Mouse (Mus musculus): ENCODE data around the gene Zkscan5. TPM values are rescaled to one million over a fixed set of nuclear protein-coding genes. Genes with fewer than 3 reads are reported as not detected.
"Not testable (repeated sequence)": the region's sequence is repeated elsewhere in the genome, so short reads cannot be mapped to it uniquely, and the experiment has no call there.

Gene Zkscan5
- polyA plus RNA-seq, 1 experiment: 9.3 TPM

DNA sequence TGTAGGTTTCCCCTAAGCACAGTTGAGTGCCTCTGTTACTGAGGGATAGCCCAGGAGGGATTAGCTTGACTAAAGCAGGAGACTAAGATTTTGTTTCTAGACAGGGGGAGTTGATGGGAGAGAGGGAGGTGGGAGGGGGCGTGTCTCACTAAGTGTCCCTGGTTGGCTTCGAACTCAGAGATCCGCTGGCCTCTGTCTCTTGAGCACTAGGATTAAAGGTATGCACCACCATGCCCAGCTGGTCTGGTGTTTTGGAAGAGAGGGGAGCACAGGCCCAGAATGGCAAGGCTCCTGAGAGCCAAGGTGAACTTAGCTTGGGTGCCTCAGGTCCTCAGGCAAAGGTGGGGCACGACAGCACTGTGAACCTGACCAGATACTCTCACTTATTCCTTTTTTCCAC is 7.0 kb downstream of the Zkscan5 start:
- TF ChIP-seq POLR2A (IDR thresholded peaks at IDR 0.05; ENCODE audit: extremely low read depth, insufficient read depth, low read length) (no peak), CTCF (IDR thresholded peaks at IDR 0.05; ENCODE audit: extremely low read depth, insufficient read depth, low read length) (no peak)
- no peak overlapping the region for H3K4me3 ChIP-seq (ENCODE audit: insufficient read depth, low read length)

GRCm38 (mm10) chr5:145212216-145212615 is 7.9 kb downstream of the Zkscan5 start:
- TF ChIP-seq CTCF (IDR thresholded peaks at IDR 0.05; ENCODE audit: extremely low read depth, insufficient read depth, low read length) (no peak), POLR2A (IDR thresholded peaks at IDR 0.05; ENCODE audit: extremely low read depth, insufficient read depth, low read length) (no peak)
- Histone ChIP-seq H3K27ac (ENCODE audit: insufficient read depth, low read length) (no peak overlapping the region), H3K4me1 (ENCODE audit: control insufficient read depth, insufficient read depth, low read length) (no peaks in the 10 kb centered on the region), H3K4me3 (ENCODE audit: insufficient read depth, low read length) (no peak overlapping the region)

More for the DNA sequence above, 7.0 kb downstream of the Zkscan5 start:
- Histone ChIP-seq H3K4me1 (ENCODE audit: control insufficient read depth, insufficient read depth, low read length) (no peaks in the 10 kb centered on the region), H3K27ac (ENCODE audit: insufficient read depth, low read length) (no peak overlapping the region)

DNA sequence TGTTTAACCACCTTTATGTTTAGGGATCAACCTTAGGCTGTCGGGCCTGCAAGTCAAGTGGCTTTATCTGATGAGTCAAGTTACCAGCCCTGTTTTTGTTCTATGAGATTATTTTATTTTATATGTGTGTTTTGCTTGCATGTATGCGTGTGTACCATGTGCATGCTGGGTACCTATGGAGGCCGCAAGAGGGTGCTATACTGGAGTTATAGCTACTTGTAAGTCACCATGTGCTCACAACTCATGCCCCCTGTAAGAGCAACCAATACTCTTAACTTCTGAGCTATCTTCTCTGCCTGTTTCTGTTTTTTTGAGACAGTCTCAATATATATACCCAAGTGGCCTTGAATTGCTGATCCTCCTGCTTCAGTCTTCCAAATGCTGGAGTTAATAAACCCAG is 9.1 kb downstream of the Zkscan5 start:
- H3K4me1 ChIP-seq (ENCODE audit: control insufficient read depth, insufficient read depth, low read length): no peaks in the 10 kb centered on the region
- no peak overlapping the region for H3K4me3 ChIP-seq (ENCODE audit: insufficient read depth, low read length)
- no peak overlapping the region for H3K27ac ChIP-seq (ENCODE audit: insufficient read depth, low read length)
- TF ChIP-seq CTCF (IDR thresholded peaks at IDR 0.05; ENCODE audit: extremely low read depth, insufficient read depth, low read length) (no peak), POLR2A (IDR thresholded peaks at IDR 0.05; ENCODE audit: extremely low read depth, insufficient read depth, low read length) (no peak)

- Histone ChIP-seq H3K4me1 (ENCODE audit: control insufficient read depth, insufficient read depth, low read length) (no peaks in the 10 kb centered on the region), H3K4me3 (ENCODE audit: insufficient read depth, low read length) (no peak overlapping the region), H3K27ac (ENCODE audit: insufficient read depth, low read length) (no peak overlapping the region)
- TF ChIP-seq POLR2A (IDR thresholded peaks at IDR 0.05; ENCODE audit: extremely low read depth, insufficient read depth, low read length): no peak
- TF ChIP-seq CTCF (IDR thresholded peaks at IDR 0.05; ENCODE audit: extremely low read depth, insufficient read depth, low read length): no peak
Measured at GRCm38 (mm10) chr5:145214679-145215078, 10.3 kb downstream of the Zkscan5 start.

DNA sequence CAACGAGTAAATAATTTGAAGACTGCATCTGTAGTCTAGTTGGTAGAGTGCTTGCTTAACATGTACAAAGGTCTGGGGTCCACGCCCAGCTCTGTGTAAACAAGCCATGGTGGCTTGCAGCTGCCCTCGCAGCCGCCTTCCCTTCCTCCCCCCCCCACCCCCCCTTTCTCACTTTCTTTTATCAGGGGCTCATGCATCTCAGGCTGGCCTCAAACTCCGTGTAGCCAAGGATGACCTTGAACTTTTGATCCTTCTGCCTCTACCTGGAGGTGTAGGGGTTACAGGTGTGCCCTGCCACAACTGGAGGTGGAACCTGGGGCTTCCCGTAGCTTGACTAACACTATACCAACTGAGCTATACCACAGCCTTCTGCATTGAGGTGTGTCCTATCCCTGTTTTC is 13.4 kb downstream of the Zkscan5 start:
- TF ChIP-seq CTCF (IDR thresholded peaks at IDR 0.05; ENCODE audit: extremely low read depth, insufficient read depth, low read length) (no peak), POLR2A (IDR thresholded peaks at IDR 0.05; ENCODE audit: extremely low read depth, insufficient read depth, low read length) (no peak)
- Histone ChIP-seq H3K4me3 (ENCODE audit: insufficient read depth, low read length) (no peak overlapping the region), H3K27ac (ENCODE audit: insufficient read depth, low read length) (no peak overlapping the region), H3K4me1 (ENCODE audit: control insufficient read depth, insufficient read depth, low read length) (no peaks in the 10 kb centered on the region)

DNA sequence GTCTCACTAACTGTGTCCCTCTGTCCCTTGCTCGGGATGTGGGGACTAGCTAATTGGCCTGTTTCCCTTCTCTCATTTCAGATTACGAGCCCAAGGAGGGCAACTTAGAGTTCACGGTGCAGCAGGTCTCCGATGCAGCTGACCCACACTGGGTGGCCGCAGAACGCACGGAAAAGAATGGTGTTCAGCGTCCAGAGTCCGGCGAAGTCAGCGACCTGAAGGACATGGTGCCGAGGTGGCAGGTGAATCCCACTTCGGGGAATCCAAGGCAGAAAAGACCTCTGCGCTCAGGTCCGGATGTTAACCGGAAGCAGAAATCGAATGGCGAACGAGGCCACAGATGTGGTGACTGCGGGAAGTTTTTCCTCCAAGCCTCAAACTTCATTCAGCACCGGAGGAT is 13.8 kb downstream of the Zkscan5 start:
- Histone ChIP-seq H3K4me3 (ENCODE audit: insufficient read depth, low read length) (no peak overlapping the region), H3K27ac (ENCODE audit: insufficient read depth, low read length) (no peak overlapping the region), H3K4me1 (ENCODE audit: control insufficient read depth, insufficient read depth, low read length) (no peaks in the 10 kb centered on the region)
- no peak for TF ChIP-seq POLR2A (IDR thresholded peaks at IDR 0.05; ENCODE audit: extremely low read depth, insufficient read depth, low read length)
- no peak for TF ChIP-seq CTCF (IDR thresholded peaks at IDR 0.05; ENCODE audit: extremely low read depth, insufficient read depth, low read length)

DNA sequence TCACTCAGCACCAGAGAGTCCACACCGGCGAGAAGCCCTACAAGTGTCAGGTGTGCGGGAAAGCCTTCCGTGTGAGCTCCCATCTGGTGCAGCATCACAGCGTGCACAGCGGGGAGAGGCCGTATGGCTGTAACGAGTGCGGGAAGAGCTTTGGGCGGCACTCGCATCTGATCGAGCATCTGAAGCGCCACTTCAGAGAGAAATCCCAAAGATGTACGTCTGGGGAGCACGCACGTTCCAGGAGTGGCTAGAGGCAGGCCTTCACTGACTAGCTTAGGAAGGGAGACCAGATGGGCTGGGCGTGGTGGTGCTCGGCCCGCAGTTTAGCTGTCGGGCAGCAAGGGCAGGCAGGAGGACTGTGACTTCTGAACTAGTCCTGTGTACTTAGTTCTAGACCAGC is 14.3 kb downstream of the Zkscan5 start:
- no peaks in the 10 kb centered on the region for H3K4me1 ChIP-seq (ENCODE audit: control insufficient read depth, insufficient read depth, low read length)
- H3K4me3 ChIP-seq (ENCODE audit: insufficient read depth, low read length): no peak overlapping the region
- H3K27ac ChIP-seq (ENCODE audit: insufficient read depth, low read length): no peak overlapping the region
- TF ChIP-seq POLR2A (IDR thresholded peaks at IDR 0.05; ENCODE audit: extremely low read depth, insufficient read depth, low read length) (no peak), CTCF (IDR thresholded peaks at IDR 0.05; ENCODE audit: extremely low read depth, insufficient read depth, low read length) (no peak)

GRCm38 (mm10) chr5:145219981-145220380 is 15.6 kb downstream of the Zkscan5 start:
- Histone ChIP-seq H3K4me1 (ENCODE audit: control insufficient read depth, insufficient read depth, low read length) (no peaks in the 10 kb centered on the region), H3K4me3 (ENCODE audit: insufficient read depth, low read length) (no peak overlapping the region), H3K27ac (ENCODE audit: insufficient read depth, low read length) (no peak overlapping the region)
- TF ChIP-seq CTCF (IDR thresholded peaks at IDR 0.05; ENCODE audit: extremely low read depth, insufficient read depth, low read length) (no peak), POLR2A (IDR thresholded peaks at IDR 0.05; ENCODE audit: extremely low read depth, insufficient read depth, low read length) (no peak)

DNA sequence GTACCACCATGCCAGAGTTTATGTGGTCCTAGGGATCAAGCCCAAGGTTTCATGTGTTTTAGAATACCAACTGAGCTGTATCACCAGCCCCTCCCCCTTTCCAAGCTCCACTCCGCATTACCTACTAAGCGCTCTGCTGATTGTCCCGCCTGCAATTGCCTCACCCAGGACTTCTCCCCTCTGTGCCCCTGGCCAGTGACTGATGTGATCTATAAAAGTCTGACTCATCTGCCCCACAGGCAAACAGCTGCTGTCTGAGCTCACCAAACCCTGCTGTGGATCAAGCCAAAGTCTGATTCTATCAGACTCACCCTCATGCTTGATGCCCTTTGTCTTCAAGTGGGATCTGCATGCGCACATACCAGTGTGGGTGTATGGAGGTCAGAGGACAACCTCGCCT is 18.5 kb downstream of the Zkscan5 start:
- TF ChIP-seq POLR2A (IDR thresholded peaks at IDR 0.05; ENCODE audit: extremely low read depth, insufficient read depth, low read length) (no peak), CTCF (IDR thresholded peaks at IDR 0.05; ENCODE audit: extremely low read depth, insufficient read depth, low read length) (no peak)
- Histone ChIP-seq H3K4me3 (ENCODE audit: insufficient read depth, low read length) (no peak overlapping the region), H3K4me1 (ENCODE audit: control insufficient read depth, insufficient read depth, low read length) (no peaks in the 10 kb centered on the region), H3K27ac (ENCODE audit: insufficient read depth, low read length) (no peak overlapping the region)

DNA sequence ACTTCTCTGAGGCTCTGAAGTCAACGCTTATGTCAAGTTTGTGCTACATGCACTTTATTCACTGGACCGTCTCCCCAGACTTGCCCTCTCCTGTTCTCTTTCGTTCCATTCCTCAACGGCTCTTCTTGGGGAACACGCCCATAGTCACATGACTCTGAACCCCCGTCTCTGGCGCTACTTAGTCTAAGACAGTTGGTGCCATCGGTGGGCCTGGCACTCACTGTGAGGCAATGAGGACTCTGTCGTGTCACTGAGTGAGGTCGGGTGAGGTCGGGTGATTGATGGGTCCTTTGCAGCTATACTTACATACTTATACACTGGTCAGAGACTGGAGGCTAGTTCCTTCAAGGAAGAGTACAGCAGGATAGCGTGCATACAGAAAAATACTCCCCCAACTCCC is 19.0 kb downstream of the Zkscan5 start:
- Histone ChIP-seq H3K4me3 (ENCODE audit: insufficient read depth, low read length) (no peak overlapping the region), H3K27ac (ENCODE audit: insufficient read depth, low read length) (no peak overlapping the region), H3K4me1 (ENCODE audit: control insufficient read depth, insufficient read depth, low read length) (no peaks in the 10 kb centered on the region)
- TF ChIP-seq CTCF (IDR thresholded peaks at IDR 0.05; ENCODE audit: extremely low read depth, insufficient read depth, low read length): no peak
- TF ChIP-seq POLR2A (IDR thresholded peaks at IDR 0.05; ENCODE audit: extremely low read depth, insufficient read depth, low read length): no peak

GRCm38 (mm10) chr5:145226453-145226852 is 22.1 kb downstream of the Zkscan5 start:
- H3K4me3 ChIP-seq (ENCODE audit: insufficient read depth, low read length): no peak overlapping the region
- no peaks in the 10 kb centered on the region for H3K4me1 ChIP-seq (ENCODE audit: control insufficient read depth, insufficient read depth, low read length)
- no peak overlapping the region for H3K27ac ChIP-seq (ENCODE audit: insufficient read depth, low read length)
- no peak for TF ChIP-seq POLR2A (IDR thresholded peaks at IDR 0.05; ENCODE audit: extremely low read depth, insufficient read depth, low read length)
- no peak for TF ChIP-seq CTCF (IDR thresholded peaks at IDR 0.05; ENCODE audit: extremely low read depth, insufficient read depth, low read length)

- H3K4me1 ChIP-seq (ENCODE audit: control insufficient read depth, insufficient read depth, low read length); H3K4me3 ChIP-seq (ENCODE audit: insufficient read depth, low read length); H3K27ac ChIP-seq (ENCODE audit: insufficient read depth, low read length): not testable (repeated sequence)
Measured at GRCm38 (mm10) chr5:145229283-145229682, 24.9 kb downstream of the Zkscan5 start.

All from cortical plate, adult 2 months (tissue).